Mouse (Mus musculus) ES-E14 (cell line): ENCODE data around the gene Tns3. TPM values are rescaled to one million over a fixed set of nuclear protein-coding genes. Genes with fewer than 3 reads are reported as not detected.

Source experiments
- DNase-seq: peaks from one replicate; pipeline ENCODE4 v3.0.0-alpha.2; 2013; ENCODE audit warnings: low read depth, low spot score
- H3K27ac ChIP-seq: 2 replicates; pipeline ENCODE4 v1.5.1; 2012; ENCODE audit warnings: low read depth, mild to moderate bottlenecking, low read length, moderate library complexity, mixed read lengths; ENCODE audit not compliant: poor library complexity, insufficient read depth, severe bottlenecking
- H3K36me3 ChIP-seq: 2 replicates; pipeline ENCODE4 v1.6.1; 2012; ENCODE audit warnings: mild to moderate bottlenecking, low read length, moderate library complexity, mixed read lengths; ENCODE audit not compliant: control insufficient read depth, poor library complexity, insufficient read depth, severe bottlenecking
- H3K4me1 ChIP-seq, 2 experiments: fragments of 150-350 bp in 1 of 2; sonication (generic) in 1 of 2; 2 replicates each; pipeline ENCODE4 v1.6.1; 2012; ENCODE audit warnings: low read length in 2 of 2, mild to moderate bottlenecking in 1 of 2, mixed read lengths in 1 of 2; ENCODE audit not compliant: control insufficient read depth in 2 of 2, insufficient read depth in 2 of 2, poor library complexity in 1 of 2
- H3K4me3 ChIP-seq, 2 experiments: fragments of 150-350 bp in 1 of 2; sonication (generic) in 1 of 2; 2 replicates each; pipeline ENCODE4 v1.5.1; 2012; ENCODE audit warnings: low read length in 2 of 2, low read depth in 1 of 2, mild to moderate bottlenecking in 1 of 2, mixed read lengths in 1 of 2; ENCODE audit not compliant: insufficient read depth in 1 of 2, poor library complexity in 1 of 2, severe bottlenecking in 1 of 2
- H3K9ac ChIP-seq: 2 replicates; pipeline ENCODE4 v1.6.1; 2012; ENCODE audit warnings: low read depth, mild to moderate bottlenecking, low read length, mixed read lengths; ENCODE audit not compliant: poor library complexity, insufficient read depth, severe bottlenecking
- H3K9me3 ChIP-seq: fragments of 150-350 bp; sonication (generic); 2 replicates; pipeline ENCODE4 v1.6.1; 2012; ENCODE audit warnings: low read depth, mild to moderate bottlenecking, low read length; ENCODE audit not compliant: control insufficient read depth, insufficient read depth
- CHD2 ChIP-seq: IDR thresholded peaks from 2 replicates; pipeline ENCODE4 v1.6.1; 2014; ENCODE audit warnings: mild to moderate bottlenecking, low read depth, low read length, inconsistent platforms
- HCFC1 ChIP-seq: IDR thresholded peaks from 2 replicates; pipeline ENCODE4 v1.6.1; 2012; ENCODE audit warnings: low read length, inconsistent platforms, borderline replicate concordance; ENCODE audit not compliant: insufficient read depth
- MAFK ChIP-seq: IDR thresholded peaks from 2 replicates; pipeline ENCODE4 v1.6.1; 2014; ENCODE audit warnings: mild to moderate bottlenecking, low read depth, low read length, inconsistent platforms; ENCODE audit not compliant: insufficient read depth
- ZC3H11A ChIP-seq: IDR thresholded peaks from 2 replicates; pipeline ENCODE4 v1.6.1; 2012; ENCODE audit warnings: low read depth, mild to moderate bottlenecking, inconsistent platforms, low read length, borderline replicate concordance
- ZNF384 ChIP-seq: IDR thresholded peaks from 2 replicates; pipeline ENCODE4 v1.6.1; 2012; ENCODE audit warnings: low read depth, low read length, inconsistent platforms
- in situ Hi-C, 2 experiments: fragments of 600-800 bp; cut with MboI; formaldehyde crosslinking; loops; one replicate each; pipeline ENCODE4 v1.15.1; 2025; ENCODE audit warnings: low sequenced_read_pairs in 2 of 2, inconsistent platforms in 1 of 2; ENCODE audit not compliant: unreplicated experiment in 2 of 2
- total RNA-seq: library from RNA; depleted of rRNA; stranded (reverse); fragments of 300-350 nt; gene quantifications from 2 replicates; pipeline ENCODE4 v1.2.3, GENCODE M21; 2012

Gene Tns3
- total RNA-seq, 1 experiment = 111 TPM

- no peak for TF ChIP-seq CHD2
- peak; percentile 93 for TF ChIP-seq ZC3H11A
- no peak for TF ChIP-seq ZNF384
- no peak for TF ChIP-seq HCFC1
- peak; percentile 70; the same call in 1 of the 2 replicates for TF ChIP-seq MAFK
- no peaks in the 10 kb centered on the region for H3K4me1 ChIP-seq
- peak; percentile 79 for DNase-seq
- H3K27ac ChIP-seq = no peak overlapping the region
- no peak overlapping the region for H3K4me3 ChIP-seq
- in situ Hi-C loops = loop anchor here in 1 of 2 experiments (10.0 kb wide), 1 partner anchor 1201 kb away; no protein-coding TSS in a partner anchor
- H3K9me3 ChIP-seq = no peaks in the 10 kb centered on the region
- no peak overlapping the region for H3K9ac ChIP-seq
- no peaks in the 10 kb centered on the region for H3K36me3 ChIP-seq
Observed at GRCm38 (mm10) chr11:8405225-8405899, 259.0 kb downstream of the Tns3 start.

- no peak for DNase-seq
- no peak overlapping the region for H3K27ac ChIP-seq
- no peaks in the 10 kb centered on the region for H3K4me1 ChIP-seq
- no peak overlapping the region for H3K4me3 ChIP-seq
- H3K9ac ChIP-seq = no peak overlapping the region
- no peaks in the 10 kb centered on the region for H3K9me3 ChIP-seq
- in situ Hi-C loops = loop anchor here in 1 of 2 experiments (10.0 kb wide), 1 partner anchor 1197 kb away; no protein-coding TSS in a partner anchor
- no peaks in the 10 kb centered on the region for H3K36me3 ChIP-seq
- TF ChIP-seq CHD2 (no peak), ZC3H11A (no peak), ZNF384 (no peak), HCFC1 (no peak), MAFK (no peak)
Observed at GRCm38 (mm10) chr11:8401328-8401727, 263.0 kb downstream of the Tns3 start.

GRCm38 (mm10) chr11:8396329-8396728, 268.0 kb downstream of the Tns3 start:
- H3K27ac ChIP-seq = no peak overlapping the region
- no peak overlapping the region for H3K4me3 ChIP-seq
- H3K9ac ChIP-seq = no peak overlapping the region
- no peaks in the 10 kb centered on the region for H3K4me1 ChIP-seq
- TF ChIP-seq HCFC1 (no peak), MAFK (no peak), ZC3H11A (no peak), ZNF384 (no peak), CHD2 (no peak)
- H3K9me3 ChIP-seq = no peaks in the 10 kb centered on the region
- no peaks in the 10 kb centered on the region for H3K36me3 ChIP-seq
- in situ Hi-C loops = loop anchor here in 1 of 2 experiments (25.0 kb wide), 1 partner anchor 1184 kb away; the partner anchor contains the start of gene Igfbp3
- no peak for DNase-seq

- no peaks in the 10 kb centered on the region for H3K9me3 ChIP-seq
- no peaks in the 10 kb centered on the region for H3K36me3 ChIP-seq
- H3K4me1 ChIP-seq = no peaks in the 10 kb centered on the region
- no peak overlapping the region for H3K27ac ChIP-seq
- DNase-seq = no peak
- in situ Hi-C loops = loop anchor here in 1 of 2 experiments (25.0 kb wide), 1 partner anchor 1179 kb away; the partner anchor contains the start of gene Igfbp3
- TF ChIP-seq CHD2 = no peak
- no peak for TF ChIP-seq HCFC1
- TF ChIP-seq ZNF384 = no peak
- no peak for TF ChIP-seq ZC3H11A
- no peak for TF ChIP-seq MAFK
- no peak overlapping the region for H3K9ac ChIP-seq
- H3K4me3 ChIP-seq = no peak overlapping the region
Observed at GRCm38 (mm10) chr11:8391564-8391963, 272.8 kb downstream of the Tns3 start.
